Mouse (Mus musculus): ENCODE measurements around the gene Timm50.

- TF ChIP-seq POLR2A (IDR thresholded peaks at IDR 0.05; ENCODE audit: low read depth, low read length) (0 out of 2 replicates have a peak, but pooled peaks have one; percentile 4), CTCF (IDR thresholded peaks at IDR 0.05; ENCODE audit: borderline replicate concordance, insufficient read depth, low read length) (no peak)
Measured at GRCm38 (mm10) chr7:28353267-28353666, 41.4 kb upstream of the Timm50 start.

Data from embryonic fibroblast, embryonic 13.5 days (primary cell).